Mouse (Mus musculus) cortical plate, adult 2 months (tissue): ENCODE data around the gene Aak1. TPM values are rescaled to one million over a fixed set of nuclear protein-coding genes. Genes with fewer than 3 reads are reported as not detected.
"Not testable (repeated sequence)": the region's sequence is repeated elsewhere in the genome, so short reads cannot be mapped to it uniquely, and the experiment has no call there.

Experiments
- H3K27ac ChIP-seq: fragments of 200-500 bp; 2 replicates; pipeline ENCODE4 v1.5.1; 2012; ENCODE audit warnings: low read length, control low read depth, inconsistent platforms; ENCODE audit not compliant: insufficient read depth
- H3K4me1 ChIP-seq: fragments of 200-500 bp; 2 replicates; pipeline ENCODE4 v1.6.1; 2011; ENCODE audit warnings: low read length; ENCODE audit not compliant: control insufficient read depth, insufficient read depth
- H3K4me3 ChIP-seq: fragments of 200-500 bp; 2 replicates; pipeline ENCODE4 v1.5.1; 2011; ENCODE audit warnings: mild to moderate bottlenecking, low read length, control low read depth; ENCODE audit not compliant: insufficient read depth
- CTCF ChIP-seq: fragments of 200-500 bp; IDR thresholded peaks from 2 replicates; pipeline ENCODE4 v1.5.1; 2011; ENCODE audit warnings: mild to moderate bottlenecking, control low read depth, low read length; ENCODE audit not compliant: insufficient read depth; ENCODE audit errors: extremely low read depth
- POLR2A ChIP-seq: fragments of 200-500 bp; IDR thresholded peaks from 2 replicates; pipeline ENCODE4 v1.6.1; 2011; ENCODE audit warnings: mild to moderate bottlenecking, low read length, control low read depth; ENCODE audit not compliant: insufficient read depth; ENCODE audit errors: extremely low read depth
- polyA plus RNA-seq: library from polyadenylated mRNA; depleted of rRNA; stranded (reverse); fragments of >200 nt; gene quantifications from 2 replicates; pipeline ENCODE4 v1.2.3, GENCODE M21; 2012

Gene Aak1
- polyA plus RNA-seq, 1 experiment, result 152 TPM

DNA sequence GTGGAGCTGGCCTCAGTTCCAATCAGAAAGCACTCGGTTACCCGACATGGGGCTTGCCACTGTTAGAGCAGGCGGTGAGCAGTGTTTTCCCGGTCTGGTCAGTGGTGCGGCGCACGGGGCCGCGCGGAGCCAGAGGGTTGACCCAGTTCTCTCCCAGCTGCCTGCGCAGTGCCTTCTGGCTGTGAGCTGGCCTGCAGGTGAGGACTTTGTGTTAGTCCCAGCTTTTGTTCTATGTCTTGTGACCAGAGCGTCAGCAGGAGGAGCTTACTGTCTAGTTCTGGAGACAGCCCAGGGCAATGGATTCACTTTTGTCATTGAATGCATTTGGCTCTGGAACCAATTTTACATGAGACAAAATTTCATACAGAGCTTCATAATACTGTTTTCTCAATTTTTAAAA is 172.5 kb downstream of the Aak1 start:
- Histone ChIP-seq H3K27ac (no peak overlapping the region), H3K4me1 (peaks cover 2% of the 10 kb centered on the region), H3K4me3 (no peak overlapping the region)
- TF ChIP-seq CTCF (no peak), POLR2A (no peak)

DNA sequence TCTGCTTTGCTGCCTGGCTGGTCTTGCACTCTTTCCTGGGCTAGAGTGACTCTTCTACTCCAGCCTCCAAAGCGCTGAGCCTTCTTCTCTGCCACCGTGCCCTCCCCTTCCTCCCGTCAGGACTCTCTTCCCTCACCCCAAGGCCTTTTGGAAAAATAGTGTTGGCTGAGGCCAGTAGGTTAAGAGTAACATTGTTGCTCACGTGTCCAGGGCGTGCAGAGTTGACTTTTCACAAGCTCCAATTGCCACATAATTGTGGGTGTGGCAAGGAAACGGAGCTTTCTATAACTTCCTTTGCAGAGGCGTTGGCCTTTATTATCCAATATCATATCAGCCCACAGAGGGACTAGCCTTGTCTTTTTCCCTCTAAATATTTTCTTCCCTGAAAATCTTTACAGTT is 177.7 kb downstream of the Aak1 start:
- no peak overlapping the region for H3K27ac ChIP-seq
- TF ChIP-seq CTCF (no peak), POLR2A (no peak)
- no peaks in the 10 kb centered on the region for H3K4me1 ChIP-seq
- H3K4me3 ChIP-seq, result no peak overlapping the region

DNA sequence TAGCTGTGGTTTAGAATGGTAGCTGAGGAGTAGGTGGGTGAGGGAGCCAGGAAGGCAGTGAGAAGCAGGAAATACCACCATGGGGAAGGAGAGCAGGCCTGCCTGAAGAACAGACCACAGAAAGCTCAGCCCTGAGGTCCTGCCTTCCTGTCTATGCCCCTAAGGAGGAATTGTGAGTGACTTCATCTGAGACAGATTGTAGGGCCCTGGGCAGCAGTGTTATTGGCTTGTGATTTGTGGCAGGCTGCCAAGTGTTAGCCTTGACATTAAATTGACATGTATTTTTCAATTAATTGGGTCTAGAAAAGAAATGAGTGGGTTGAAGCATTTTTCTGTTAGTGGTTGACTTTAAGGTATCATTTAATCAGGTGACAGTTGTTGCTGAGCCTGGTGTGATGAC is 179.6 kb downstream of the Aak1 start:
- Histone ChIP-seq H3K4me3 (no peak overlapping the region), H3K4me1 (no peaks in the 10 kb centered on the region), H3K27ac (no peak overlapping the region)
- TF ChIP-seq POLR2A, result no peak
- no peak for TF ChIP-seq CTCF

DNA sequence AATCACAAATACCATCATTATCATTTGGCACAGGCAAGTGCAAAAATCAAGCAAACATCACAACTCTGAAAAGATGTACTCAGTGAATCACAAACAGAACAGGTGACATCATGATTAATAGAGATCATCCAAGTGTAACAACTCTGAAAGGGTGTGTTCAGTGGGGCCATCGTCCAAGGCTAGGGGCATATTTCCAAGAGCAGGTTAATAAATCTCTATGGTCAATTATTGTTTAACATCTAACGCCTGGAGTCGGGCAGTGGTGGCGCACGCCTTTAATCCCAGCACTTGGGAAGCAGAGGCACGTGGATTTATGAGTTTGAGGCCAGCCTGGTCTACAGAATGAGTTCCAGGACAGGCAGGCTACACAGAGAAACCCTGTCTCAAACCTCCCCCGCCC is 182.0 kb downstream of the Aak1 start:
- not testable (repeated sequence) for H3K27ac ChIP-seq, H3K4me3 ChIP-seq, H3K4me1 ChIP-seq

DNA sequence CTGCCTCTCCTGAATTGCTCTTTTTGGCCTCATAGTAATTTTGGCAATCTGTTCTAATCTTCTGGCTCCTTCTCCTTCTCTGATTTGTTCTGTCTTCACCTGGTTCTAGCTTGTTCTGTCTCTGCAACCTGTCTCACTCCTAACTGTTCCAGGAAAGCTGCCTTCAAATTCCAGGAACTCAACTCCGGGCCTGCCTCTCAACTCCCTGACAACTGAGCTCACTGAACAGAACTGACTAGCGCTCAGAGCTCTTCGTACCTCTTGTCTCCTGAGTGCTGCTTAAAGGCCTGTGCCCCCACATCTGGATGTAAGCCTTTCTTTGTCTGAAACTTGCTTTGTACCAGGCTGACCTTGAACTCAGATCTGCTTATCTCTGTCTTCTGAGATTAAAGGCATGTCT is 183.1 kb downstream of the Aak1 start:
- no peak for TF ChIP-seq CTCF
- TF ChIP-seq POLR2A, result no peak
- no peak overlapping the region for H3K27ac ChIP-seq

DNA sequence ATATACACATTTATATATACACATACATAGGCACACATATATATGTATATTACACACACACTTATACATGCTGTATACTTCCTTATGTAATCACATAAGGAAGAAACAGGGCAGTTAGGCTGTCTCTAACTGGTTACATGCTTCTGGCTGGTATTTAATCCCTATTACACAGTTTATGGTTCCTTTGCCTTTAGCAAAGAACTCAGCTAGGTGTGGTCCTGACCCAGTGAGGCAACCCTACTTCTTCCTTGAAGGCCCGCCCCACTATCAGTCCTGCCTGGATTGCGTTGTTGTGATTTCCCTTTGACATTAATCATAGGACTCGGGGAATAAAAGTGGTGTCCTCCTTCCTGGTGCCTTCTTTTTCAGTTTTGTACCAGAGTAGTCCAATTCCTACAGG is 185.1 kb downstream of the Aak1 start:
- H3K4me3 ChIP-seq, result no peak overlapping the region
- no peaks in the 10 kb centered on the region for H3K4me1 ChIP-seq
- no peak for TF ChIP-seq CTCF
- H3K27ac ChIP-seq, result no peak overlapping the region

More for the DNA sequence above, 183.1 kb downstream of the Aak1 start:
- Histone ChIP-seq H3K4me1 (no peaks in the 10 kb centered on the region), H3K4me3 (no peak overlapping the region)

DNA sequence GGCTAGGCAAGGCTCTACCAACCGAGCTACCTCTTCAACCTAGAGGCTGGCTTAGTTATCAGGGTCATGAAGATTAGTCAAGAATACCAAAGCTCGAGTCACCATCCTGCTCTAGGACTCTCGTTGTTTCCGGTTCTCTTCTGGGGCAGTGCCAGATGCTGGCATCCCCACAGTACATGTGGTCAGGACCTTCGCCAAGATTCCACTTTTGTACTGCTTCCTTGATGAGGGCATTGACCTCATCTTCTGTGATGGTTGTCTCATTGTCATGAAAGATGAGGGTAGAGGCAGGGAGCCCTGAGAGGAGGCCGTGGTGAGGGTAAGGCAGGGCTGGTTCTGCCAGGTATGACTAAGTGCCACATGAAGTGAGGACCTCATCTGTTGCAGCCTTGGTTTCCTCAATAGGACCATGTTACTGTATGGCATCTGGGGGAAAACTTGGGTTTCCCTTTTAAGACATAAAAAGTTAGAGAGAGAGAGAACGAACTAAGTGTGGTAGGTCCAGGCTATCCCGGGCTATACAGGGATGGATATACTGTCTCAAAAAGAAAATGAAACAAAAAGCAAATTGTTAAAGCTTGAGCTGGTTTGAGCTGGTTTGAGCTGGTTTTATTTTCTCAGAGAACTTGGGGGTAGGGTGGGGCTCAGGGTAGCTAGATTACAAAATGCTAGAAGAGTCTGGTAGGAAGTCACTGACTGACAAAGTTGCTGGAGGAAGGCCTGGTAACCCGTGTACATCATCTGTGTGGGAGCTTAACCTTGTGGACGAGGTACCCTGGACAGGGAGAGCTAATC is 188.7 kb downstream of the Aak1 start:
- H3K4me1 ChIP-seq, result no peaks in the 10 kb centered on the region
- H3K4me3 ChIP-seq, result no peak overlapping the region
- TF ChIP-seq CTCF (no peak), POLR2A (no peak)
- H3K27ac ChIP-seq, result no peak overlapping the region

DNA sequence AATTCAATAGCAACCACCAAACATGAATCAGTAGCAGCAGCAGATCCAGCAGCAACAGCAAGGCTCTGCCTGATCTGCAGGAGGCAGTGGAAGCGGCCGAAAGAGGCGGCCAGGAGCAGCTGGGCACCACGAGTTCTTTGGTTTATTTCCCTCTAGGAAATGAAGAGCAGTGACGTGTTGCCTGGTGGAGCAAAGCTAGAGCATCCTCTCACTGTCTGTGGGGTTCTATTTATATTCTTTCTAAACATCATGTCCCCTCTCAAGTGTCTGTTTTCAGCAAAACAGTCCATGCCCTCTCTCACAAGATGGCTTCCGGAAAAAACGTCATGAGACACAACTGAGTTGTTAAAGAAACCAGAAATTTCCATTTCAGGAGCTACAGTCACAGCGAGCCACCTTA is 189.8 kb downstream of the Aak1 start:
- Histone ChIP-seq H3K4me1 (peaks cover 4% of the 10 kb centered on the region; the same call in 1 of the 2 replicates), H3K4me3 (no peak overlapping the region), H3K27ac (no peak overlapping the region)
- TF ChIP-seq CTCF (no peak), POLR2A (no peak)

DNA sequence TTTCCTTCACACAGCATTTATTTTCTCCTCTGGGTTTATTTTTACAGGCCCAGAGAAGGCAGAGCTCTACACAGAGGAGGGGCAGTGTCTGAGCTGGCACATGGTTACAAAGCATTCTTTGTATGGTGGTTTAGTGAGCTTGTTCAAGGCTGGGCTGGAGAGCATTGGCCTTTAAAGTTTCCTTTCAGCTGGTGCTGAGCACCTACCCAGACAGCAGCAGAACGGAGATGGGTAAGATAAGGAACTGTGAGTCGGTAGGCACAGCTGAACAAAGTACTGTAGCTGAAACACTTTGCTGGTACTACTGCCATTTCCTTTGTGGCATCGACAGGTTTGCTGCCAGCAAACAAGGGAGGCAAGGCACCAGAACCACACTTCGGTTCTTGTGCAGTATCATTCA is 191.7 kb downstream of the Aak1 start:
- peak overlapping the region; percentile 24; the same call in 1 of the 2 replicates for H3K27ac ChIP-seq
- TF ChIP-seq POLR2A (no peak), CTCF (no peak)
- H3K4me3 ChIP-seq, result no peak overlapping the region
- H3K4me1 ChIP-seq, result peaks cover 7% of the 10 kb centered on the region; the same call in 1 of the 2 replicates

DNA sequence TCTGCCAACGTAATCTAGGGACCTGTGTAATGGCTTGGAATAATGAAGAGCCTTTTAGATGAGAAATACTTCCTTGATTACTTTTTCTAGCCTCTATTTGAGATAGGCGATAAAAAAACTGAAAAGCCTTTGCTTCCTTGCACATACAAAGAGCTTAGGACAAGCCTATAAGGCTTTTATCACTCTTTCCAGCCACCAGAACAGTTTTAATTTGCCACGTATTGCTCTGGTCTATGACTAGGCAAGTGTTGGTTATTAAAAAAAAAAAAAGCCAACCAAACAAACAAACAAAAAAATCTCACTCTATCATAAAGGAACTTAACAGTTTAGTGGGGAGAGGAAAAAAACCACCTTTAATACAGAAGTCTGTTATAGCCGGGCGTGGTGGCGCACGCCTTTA is 192.1 kb downstream of the Aak1 start:
- peak overlapping the region; percentile 24; the same call in 1 of the 2 replicates for H3K27ac ChIP-seq

More for the DNA sequence above, 192.1 kb downstream of the Aak1 start:
- peaks cover 7% of the 10 kb centered on the region; the same call in 1 of the 2 replicates for H3K4me1 ChIP-seq
- H3K4me3 ChIP-seq, result no peak overlapping the region
- TF ChIP-seq CTCF (no peak), POLR2A (no peak)
